Mouse (Mus musculus) brain, embryonic 18.5 days (tissue): ENCODE data around the gene B3galt2.

ENCODE experiments used
- DNase-seq: peaks from one replicate; pipeline ENCODE4 v3.0.0-alpha.2; 2012; ENCODE audit warnings: low read depth, low spot score

B3galt2 gene

GRCm38 (mm10) chr1:143702741-143703262, 62.3 kb downstream of the B3galt2 start, which contains the start of gene Cdc73:
TSS of gene Cdc73 (minus strand) at chr1:143702893.
- DNase-seq = peak; percentile 68
